Mouse (Mus musculus) heart, adult 2 months (tissue): ENCODE results near the gene Synpr. TPM values are rescaled to one million over a fixed set of nuclear protein-coding genes. Genes with fewer than 3 reads are reported as not detected.

Experiments
- DNase-seq, 2 experiments: peaks; one replicate each; pipeline ENCODE4 v3.0.0; 2021
- H3K27ac ChIP-seq: fragments of 200-600 bp; 2 replicates; pipeline ENCODE4 v1.8.1; 2022
- H3K27me3 ChIP-seq: fragments of 200-500 bp; 2 replicates; pipeline ENCODE4 v1.6.1; 2012; ENCODE audit warnings: mild to moderate bottlenecking, low read length, inconsistent platforms, mixed read lengths; ENCODE audit not compliant: control insufficient read depth, insufficient read depth
- H3K36me3 ChIP-seq: fragments of 200-500 bp; 2 replicates; pipeline ENCODE4 v1.6.1; 2012; ENCODE audit warnings: low read length, inconsistent platforms; ENCODE audit not compliant: control insufficient read depth, insufficient read depth
- H3K4me1 ChIP-seq: fragments of 200-500 bp; 2 replicates; pipeline ENCODE4 v1.6.1; 2011; ENCODE audit warnings: low read length; ENCODE audit not compliant: control insufficient read depth, insufficient read depth
- H3K4me3 ChIP-seq: fragments of 200-600 bp; 2 replicates; pipeline ENCODE4 v1.8.1; 2022
- H3K79me2 ChIP-seq: fragments of 200-500 bp; replicated peaks from 2 replicates; pipeline ENCODE4 v1.6.1; 2012; ENCODE audit warnings: mild to moderate bottlenecking, inconsistent platforms, low read length, moderate library complexity, mixed read lengths; ENCODE audit not compliant: control insufficient read depth, insufficient read depth
- H3K9ac ChIP-seq: fragments of 200-500 bp; 2 replicates; pipeline ENCODE4 v1.6.1; 2012; ENCODE audit warnings: low read depth, mild to moderate bottlenecking, control low read depth, inconsistent platforms, low read length, mixed read lengths
- CTCF ChIP-seq: fragments of 200-600 bp; IDR thresholded peaks from 2 replicates; pipeline ENCODE4 v1.8.1; 2022; ENCODE audit warnings: antibody characterized with exemption, mild to moderate bottlenecking, moderate library complexity
- EP300 ChIP-seq: fragments of 200-500 bp; IDR thresholded peaks from 2 replicates; pipeline ENCODE4 v1.6.1; 2011; ENCODE audit warnings: low read depth, low read length, control low read depth; ENCODE audit not compliant: insufficient read depth
- POLR2A ChIP-seq: fragments of 200-500 bp; IDR thresholded peaks from 2 replicates; pipeline ENCODE4 v1.6.1; 2011; ENCODE audit warnings: mild to moderate bottlenecking, low read depth, low read length, control low read depth; ENCODE audit not compliant: insufficient read depth
- WGBS: fragments of 180-500 bp; shearing (Covaris S2); methylation state at CpG from one replicate; pipeline ENCODE4 v1.1.7; 2018; 5-methylcytosine and 5-hydroxymethylcytosine counted together
- intact Hi-C: fragments of 180-260 bp; cut with DNase I; formaldehyde crosslinking; loops from one replicate; pipeline ENCODE4 v1.15.1; 2025
- polyA plus RNA-seq: library from polyadenylated mRNA; depleted of rRNA; stranded (reverse); fragments of >200 nt; gene quantifications from 2 replicates; pipeline ENCODE4 v1.2.3, GENCODE M21; 2012
- total RNA-seq, 2 experiments: library from RNA; stranded (reverse); gene quantifications; 2 replicates each; pipeline ENCODE4 v1.2.3; 2021

The Synpr gene
- total and polyA plus RNA-seq, 3 experiments: 0.26 to 0.34 TPM; not detected in 1

GRCm38 (mm10) chr14:13547746-13548145 lies 263.2 kb downstream of the Synpr start:
- no peaks in the 10 kb centered on the region for H3K4me1 ChIP-seq
- no peaks in the 10 kb centered on the region for H3K79me2 ChIP-seq
- no peak overlapping the region for H3K27ac ChIP-seq
- 37% methylated on average over 2 of the region's 2 CpGs for WGBS
- intact Hi-C loops: no loop called here
- no peak overlapping the region for H3K9ac ChIP-seq
- TF ChIP-seq EP300 (no peak), CTCF (no peak)
- no peaks in the 10 kb centered on the region for H3K36me3 ChIP-seq
- no peaks in the 10 kb centered on the region for H3K27me3 ChIP-seq
- DNase-seq: no peak
- no peak overlapping the region for H3K4me3 ChIP-seq

- no peaks in the 10 kb centered on the region for H3K27me3 ChIP-seq
- WGBS: 46% methylated on average over 4 of the region's 4 CpGs
- H3K4me1 ChIP-seq: no peaks in the 10 kb centered on the region
- no peaks in the 10 kb centered on the region for H3K36me3 ChIP-seq
- intact Hi-C loops: no loop called here
- no peak for DNase-seq
- no peak overlapping the region for H3K4me3 ChIP-seq
- TF ChIP-seq POLR2A (no peak), CTCF (no peak)
- H3K9ac ChIP-seq: no peak overlapping the region
- H3K79me2 ChIP-seq: no peaks in the 10 kb centered on the region
- H3K27ac ChIP-seq: no peak overlapping the region
Observed at GRCm38 (mm10) chr14:13551209-13551608, 266.6 kb downstream of the Synpr start.

GRCm38 (mm10) chr14:13553616-13554370 lies 269.2 kb downstream of the Synpr start:
- intact Hi-C loops: no loop called here
- Histone ChIP-seq H3K27ac (no peak overlapping the region), H3K36me3 (no peaks in the 10 kb centered on the region), H3K79me2 (no peaks in the 10 kb centered on the region), H3K9ac (no peak overlapping the region), H3K27me3 (no peaks in the 10 kb centered on the region), H3K4me1 (no peaks in the 10 kb centered on the region), H3K4me3 (no peak overlapping the region)
- 46% methylated on average over 1 of the region's 1 CpGs for WGBS
- TF ChIP-seq POLR2A: no peak
- no peak for TF ChIP-seq EP300
- TF ChIP-seq CTCF: no peak
- DNase-seq: no peak

GRCm38 (mm10) chr14:13554631-13555030 lies 270.1 kb downstream of the Synpr start:
- Histone ChIP-seq H3K36me3 (no peaks in the 10 kb centered on the region), H3K27ac (no peak overlapping the region), H3K9ac (no peak overlapping the region), H3K4me1 (no peaks in the 10 kb centered on the region), H3K27me3 (no peaks in the 10 kb centered on the region), H3K4me3 (no peak overlapping the region), H3K79me2 (no peaks in the 10 kb centered on the region)
- intact Hi-C loops: no loop called here
- no peak for DNase-seq
- 64% methylated on average over 4 of the region's 4 CpGs for WGBS
- TF ChIP-seq POLR2A (no peak), CTCF (no peak), EP300 (no peak)

- Histone ChIP-seq H3K4me1 (no peaks in the 10 kb centered on the region), H3K36me3 (no peaks in the 10 kb centered on the region), H3K4me3 (no peak overlapping the region), H3K9ac (no peak overlapping the region), H3K27ac (no peak overlapping the region), H3K27me3 (no peaks in the 10 kb centered on the region), H3K79me2 (no peaks in the 10 kb centered on the region)
- WGBS: 63% methylated on average over 2 of the region's 2 CpGs
- DNase-seq: no peak
- intact Hi-C loops: no loop called here
- TF ChIP-seq EP300 (no peak), CTCF (no peak), POLR2A (no peak)
Observed at GRCm38 (mm10) chr14:13558117-13558516, 273.5 kb downstream of the Synpr start.

GRCm38 (mm10) chr14:13567250-13567649 lies 282.7 kb downstream of the Synpr start:
- no peaks in the 10 kb centered on the region for H3K4me1 ChIP-seq
- no peak overlapping the region for H3K4me3 ChIP-seq
- no peak overlapping the region for H3K9ac ChIP-seq
- no peak overlapping the region for H3K27ac ChIP-seq
- TF ChIP-seq CTCF (no peak), POLR2A (no peak), EP300 (no peak)
- H3K27me3 ChIP-seq: no peaks in the 10 kb centered on the region
- no peaks in the 10 kb centered on the region for H3K36me3 ChIP-seq
- intact Hi-C loops: no loop called here
- DNase-seq: no peak
- 36% methylated on average over 1 of the region's 1 CpGs for WGBS
- no peaks in the 10 kb centered on the region for H3K79me2 ChIP-seq
